Mouse (Mus musculus) limb, embryonic 11.5 days (tissue): ENCODE data around the gene Rtl4. TPM values are rescaled to one million over a fixed set of nuclear protein-coding genes. Genes with fewer than 3 reads are reported as not detected.

Experiments used
- ATAC-seq: fragments of 200-750 bp; cut with Nextera tagmentation; 2 replicates; pipeline ENCODE4 v1.8.0; 2017; ENCODE audit warnings: low read depth; ENCODE audit not compliant: insufficient number of reproducible peaks, low FRiP score, low TSS enrichment
- DNase-seq: peaks from one replicate; pipeline ENCODE4 v3.0.0-alpha.2; 2015; ENCODE audit warnings: low spot score
- H3K27ac ChIP-seq: fragments of 300-500 bp; sonication (generic); replicated peaks from 2 replicates; pipeline ENCODE4 v1.5.1; 2014; ENCODE audit warnings: low read depth, mild to moderate bottlenecking, low read length
- H3K27me3 ChIP-seq: fragments of 300-500 bp; sonication (generic); 2 replicates; pipeline ENCODE4 v1.6.1; 2014; ENCODE audit warnings: mild to moderate bottlenecking, low read length, mixed read lengths; ENCODE audit not compliant: control insufficient read depth, insufficient read depth
- H3K36me3 ChIP-seq: fragments of 300-500 bp; sonication (generic); 2 replicates; pipeline ENCODE4 v1.6.1; 2014; ENCODE audit warnings: mild to moderate bottlenecking, low read length, moderate library complexity, mixed read lengths; ENCODE audit not compliant: control insufficient read depth, insufficient read depth
- H3K4me1 ChIP-seq: fragments of 300-500 bp; sonication (generic); 2 replicates; pipeline ENCODE4 v1.6.1; 2014; ENCODE audit warnings: low read length, mixed read lengths; ENCODE audit not compliant: control insufficient read depth, insufficient read depth
- H3K4me2 ChIP-seq: fragments of 300-500 bp; sonication (generic); 2 replicates; pipeline ENCODE4 v1.6.1; 2014; ENCODE audit warnings: low read depth, mild to moderate bottlenecking, moderate library complexity; ENCODE audit not compliant: severe bottlenecking
- H3K4me3 ChIP-seq: fragments of 300-500 bp; sonication (generic); 2 replicates; pipeline ENCODE4 v1.5.1; 2014; ENCODE audit warnings: low read depth, low read length
- H3K9ac ChIP-seq: fragments of 300-500 bp; sonication (generic); 2 replicates; pipeline ENCODE4 v1.6.1; 2014; ENCODE audit warnings: mild to moderate bottlenecking, low read length
- H3K9me3 ChIP-seq: fragments of 300-500 bp; sonication (generic); 2 replicates; pipeline ENCODE4 v1.6.1; 2016; ENCODE audit warnings: low read length; ENCODE audit not compliant: control insufficient read depth
- WGBS: fragments of 180-500 bp; shearing (Covaris S2); extraction: QIAGEN DNeasy Blood & Tissue Kit; methylation state at CpG from one replicate; pipeline ENCODE4 v1.1.7; 2014; 5-methylcytosine and 5-hydroxymethylcytosine counted together
- microRNA counts: library from miRNA; unstranded; fragments of <30 nt; microRNA quantifications from one replicate; lab custom pipeline; 2016
- microRNA-seq: library from miRNA; unstranded; fragments of <30 nt; microRNA quantifications from one replicate; pipeline ENCODE4, GENCODE M21; 2016
- polyA plus RNA-seq: library from polyadenylated mRNA; unstranded; fragments of >200 nt; fragmentation: Nextera tagmentation; extraction: Ambion mirVana; gene quantifications from 2 replicates; pipeline ENCODE4 v1.2.1, GENCODE M21; 2014

The Rtl4 gene
- polyA plus RNA-seq, 1 experiment from 2014 or later: 0.40 TPM

DNA sequence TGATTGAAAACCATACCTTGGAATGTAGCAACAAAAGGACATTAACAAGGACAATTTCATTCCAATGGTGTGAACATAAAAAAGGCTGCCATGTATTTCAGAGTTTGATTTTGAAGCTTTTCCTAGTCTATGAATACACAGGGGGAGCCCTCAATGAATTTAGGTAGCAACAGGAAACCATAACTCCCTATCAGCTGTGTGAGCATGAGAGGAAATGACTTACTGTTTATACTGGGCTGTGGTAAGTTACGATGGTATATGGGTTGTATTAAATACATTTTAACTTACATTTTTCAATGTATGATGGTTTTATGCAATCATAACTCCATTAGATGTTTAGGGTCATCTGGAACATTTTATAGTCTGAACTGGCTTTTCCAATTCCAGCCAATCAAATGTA lies 27.6 kb downstream of the Rtl4 start:
- Histone ChIP-seq H3K4me1 (no peaks in the 10 kb centered on the region), H3K27me3 (no peaks in the 10 kb centered on the region), H3K4me2 (no peak overlapping the region), H3K36me3 (no peaks in the 10 kb centered on the region), H3K27ac (no peak overlapping the region), H3K9me3 (no peaks in the 10 kb centered on the region), H3K4me3 (no peak overlapping the region), H3K9ac (no peak overlapping the region)
- DNase-seq: no peak
- WGBS: 91% methylated on average over 1 of the region's 1 CpGs
- no peak for ATAC-seq

DNA sequence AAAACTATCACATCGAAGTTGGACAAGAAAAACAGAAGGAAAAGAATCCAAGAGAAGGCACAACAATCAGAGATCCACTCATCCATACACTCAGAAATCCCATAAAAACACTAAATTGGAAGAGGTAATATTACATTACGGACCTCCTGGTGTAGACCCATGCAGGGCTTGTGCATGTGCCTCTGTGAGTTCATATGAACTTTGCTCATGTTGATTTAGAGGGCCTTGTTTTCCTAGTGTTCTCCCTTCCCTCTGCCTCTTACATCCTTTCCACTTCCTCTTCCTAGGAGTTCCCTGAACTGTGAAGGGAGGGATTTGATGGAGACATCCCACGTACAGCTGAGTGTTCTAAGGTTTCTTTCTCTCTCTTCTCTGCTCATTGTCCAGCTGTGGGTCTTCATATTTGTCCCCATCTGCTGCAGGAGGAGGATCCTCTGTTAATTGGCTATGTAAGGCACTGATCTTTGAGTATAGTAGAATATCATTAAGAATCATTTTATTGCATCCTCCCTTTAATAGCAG lies 58.9 kb downstream of the Rtl4 start:
- Histone ChIP-seq H3K9ac (no peak overlapping the region), H3K27me3 (no peaks in the 10 kb centered on the region), H3K4me3 (no peak overlapping the region), H3K36me3 (no peaks in the 10 kb centered on the region), H3K4me1 (no peaks in the 10 kb centered on the region), H3K27ac (no peak overlapping the region), H3K4me2 (no peak overlapping the region), H3K9me3 (no peaks in the 10 kb centered on the region)
- DNase-seq (no peak), ATAC-seq (no peak)
- 82% methylated on average over 3 of the region's 3 CpGs for WGBS

DNA sequence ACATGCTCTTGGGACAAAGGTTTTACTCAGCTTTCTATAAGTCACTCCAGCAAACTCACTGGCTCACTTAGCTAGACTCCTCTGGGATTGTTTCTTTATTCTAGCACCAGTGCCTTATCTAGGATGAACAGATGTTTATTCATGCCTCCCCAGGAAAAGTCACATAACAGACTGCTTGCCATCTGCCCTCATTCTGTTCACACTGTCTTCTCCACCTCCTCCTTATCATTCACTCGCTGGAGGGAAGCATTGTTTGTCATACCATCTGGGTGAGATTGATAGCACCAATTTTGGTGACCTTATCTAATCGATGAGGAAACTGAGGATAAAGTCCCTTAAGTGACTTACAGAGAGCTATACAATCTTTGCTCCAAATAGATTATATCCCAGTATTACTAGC lies 298.3 kb downstream of the Rtl4 start:
- no peak overlapping the region for H3K4me3 ChIP-seq
- H3K9ac ChIP-seq: no peak overlapping the region
- no peak for ATAC-seq
- no peak for DNase-seq
- H3K27ac ChIP-seq: no peak overlapping the region
- H3K27me3 ChIP-seq: no peaks in the 10 kb centered on the region
- H3K9me3 ChIP-seq: no peaks in the 10 kb centered on the region
- WGBS: 45% methylated on average over 2 of the region's 2 CpGs
- no peaks in the 10 kb centered on the region for H3K36me3 ChIP-seq
- H3K4me2 ChIP-seq: no peak overlapping the region
- H3K4me1 ChIP-seq: no peaks in the 10 kb centered on the region

DNA sequence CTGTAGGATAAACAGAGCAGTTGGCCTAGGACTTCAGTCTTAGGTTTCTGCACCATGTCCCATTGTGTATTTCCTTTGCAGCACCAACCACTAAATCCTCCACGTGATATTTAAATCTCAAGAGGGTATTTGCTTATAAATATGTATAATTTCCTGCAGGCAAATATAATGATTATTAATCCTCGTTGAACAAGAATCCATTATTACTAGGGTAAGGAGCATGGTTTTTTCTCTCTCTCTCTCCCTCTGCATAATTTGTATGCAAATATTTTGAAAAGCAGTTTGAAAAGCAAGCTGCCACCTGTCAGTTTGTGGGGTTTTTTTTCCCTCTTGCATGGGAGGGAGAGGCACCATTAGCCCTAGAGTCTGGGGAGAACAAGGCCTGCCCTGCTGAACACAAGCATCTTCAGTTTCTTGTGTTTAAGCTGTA lies 376.8 kb downstream of the Rtl4 start:
- Histone ChIP-seq H3K9me3 (no peaks in the 10 kb centered on the region), H3K36me3 (no peaks in the 10 kb centered on the region), H3K9ac (no peak overlapping the region), H3K27me3 (no peaks in the 10 kb centered on the region), H3K4me2 (no peak overlapping the region), H3K27ac (no peak overlapping the region), H3K4me3 (no peak overlapping the region), H3K4me1 (no peaks in the 10 kb centered on the region)
- WGBS: 74% methylated on average over 2 of the region's 2 CpGs
- no peak for DNase-seq
- ATAC-seq: no peak

DNA sequence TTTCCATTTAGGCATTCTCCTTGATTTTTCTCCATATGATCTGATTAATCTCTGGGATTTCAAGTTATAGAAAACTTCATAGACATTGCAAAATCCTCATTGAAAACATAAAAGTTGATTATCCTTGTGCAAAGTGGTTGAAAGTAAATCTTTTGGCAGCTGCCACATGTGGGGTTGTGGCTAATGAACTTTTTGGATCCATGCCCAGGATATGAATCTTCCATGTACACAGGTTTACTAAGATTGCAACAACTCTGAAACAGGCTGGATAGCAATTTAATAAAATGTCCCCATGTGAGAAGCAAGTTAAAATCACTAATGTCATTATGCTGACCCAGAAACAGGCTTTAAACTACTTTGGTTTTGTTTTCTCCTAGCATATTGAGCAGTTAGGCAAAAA lies 401.1 kb downstream of the Rtl4 start:
- no peaks in the 10 kb centered on the region for H3K36me3 ChIP-seq
- no peak for DNase-seq
- no peak for ATAC-seq
- H3K27ac ChIP-seq: no peak overlapping the region
- H3K27me3 ChIP-seq: no peaks in the 10 kb centered on the region
- H3K4me1 ChIP-seq: no peaks in the 10 kb centered on the region
- no peak overlapping the region for H3K4me3 ChIP-seq
- no peak overlapping the region for H3K4me2 ChIP-seq
- H3K9ac ChIP-seq: no peak overlapping the region
- H3K9me3 ChIP-seq: no peaks in the 10 kb centered on the region

DNA sequence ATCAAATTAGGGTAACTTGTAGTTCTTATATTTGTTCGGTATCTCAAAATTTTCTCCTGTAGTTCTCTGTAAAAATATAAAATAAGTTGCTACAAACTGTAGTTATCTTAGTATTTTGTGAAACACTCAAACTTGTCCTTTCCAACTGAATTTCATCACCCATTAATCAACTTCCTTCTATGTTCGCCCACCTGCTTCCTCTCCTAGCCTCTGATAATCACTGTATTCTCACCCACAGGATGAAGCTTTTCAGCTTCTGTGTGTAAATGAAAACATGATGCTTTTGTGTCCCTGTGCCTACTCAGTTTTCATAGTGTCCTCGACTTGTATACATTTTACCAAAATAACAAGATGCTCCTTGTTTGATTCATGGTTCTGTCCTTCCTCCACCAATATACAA lies 401.7 kb downstream of the Rtl4 start:
- Histone ChIP-seq H3K4me2 (no peak overlapping the region), H3K4me1 (no peaks in the 10 kb centered on the region), H3K27me3 (no peaks in the 10 kb centered on the region), H3K4me3 (no peak overlapping the region), H3K9me3 (no peaks in the 10 kb centered on the region), H3K27ac (no peak overlapping the region), H3K36me3 (no peaks in the 10 kb centered on the region), H3K9ac (no peak overlapping the region)
- ATAC-seq (no peak), DNase-seq (no peak)
- WGBS: 83% methylated on average over 3 of the region's 3 CpGs

DNA sequence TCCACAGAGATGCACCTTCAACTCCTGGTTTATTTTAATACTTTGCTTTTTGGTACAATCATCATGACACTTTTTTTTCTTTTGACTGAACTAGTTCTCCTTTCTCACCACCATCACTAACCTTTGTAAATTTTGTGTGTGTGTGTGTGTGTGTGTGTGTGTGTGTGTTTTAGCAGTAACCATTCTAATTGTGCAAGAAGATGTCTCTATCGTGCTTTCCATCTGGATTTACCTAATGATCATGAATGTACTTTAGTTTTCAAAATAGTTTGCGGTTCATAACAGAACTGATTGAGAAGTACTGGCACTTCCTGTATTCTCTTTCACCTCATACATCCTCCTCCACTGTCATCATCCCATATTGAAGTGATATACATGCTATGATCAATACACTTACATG lies 402.3 kb downstream of the Rtl4 start:
- ATAC-seq (no peak), DNase-seq (no peak)
- no peaks in the 10 kb centered on the region for H3K4me1 ChIP-seq
- WGBS: 88% methylated on average over 2 of the region's 2 CpGs
- no peak overlapping the region for H3K9ac ChIP-seq
- no peaks in the 10 kb centered on the region for H3K27me3 ChIP-seq
- H3K36me3 ChIP-seq: no peaks in the 10 kb centered on the region
- no peak overlapping the region for H3K4me3 ChIP-seq
- no peaks in the 10 kb centered on the region for H3K9me3 ChIP-seq
- no peak overlapping the region for H3K27ac ChIP-seq
- H3K4me2 ChIP-seq: no peak overlapping the region

MicroRNA genes within 50 kb of the gene (microRNA counts, 519-probe panel; counts per million panel counts)
- not detected for microRNA mmu-miR-3472 (lab: Ali Mortazavi, UCI)

Small RNA genes lying within 50 kb of the gene (microRNA-seq; reads per million reads assigned to microRNA genes)
- gene Mir3472: not detected

Other genes with a start within 250 kb of the Rtl4 start
- gene Trpc5os, start 232.3 kb upstream of the Rtl4 start, polyA plus RNA-seq: 0.09 TPM in 1 of 2 replicates, not detected in the other
- gene Trpc5, start 727 bp upstream of the Rtl4 start, polyA plus RNA-seq: 0.05 TPM in 1 of 2 replicates, not detected in the other